Mouse (Mus musculus) forebrain, embryonic 12.5 days (tissue): Measurements from ENCODE around the gene Pias1. TPM values are rescaled to one million over a fixed set of nuclear protein-coding genes. Genes with fewer than 3 reads are reported as not detected.

Experiments
- ATAC-seq: fragments of 200-750 bp; cut with Nextera tagmentation; 2 replicates; pipeline ENCODE4 v1.8.0; 2017; ENCODE audit warnings: moderate TSS enrichment; ENCODE audit not compliant: low FRiP score
- H3K27ac ChIP-seq: fragments of 300-500 bp; sonication (generic); 2 replicates; pipeline ENCODE4 v1.5.1; 2016; ENCODE audit warnings: mild to moderate bottlenecking
- H3K27me3 ChIP-seq: fragments of 300-500 bp; sonication (generic); 2 replicates; pipeline ENCODE4 v1.6.1; 2016; ENCODE audit warnings: mild to moderate bottlenecking
- H3K36me3 ChIP-seq: fragments of 300-500 bp; sonication (generic); replicated peaks from 2 replicates; pipeline ENCODE4 v1.6.1; 2016; ENCODE audit warnings: mild to moderate bottlenecking
- H3K4me1 ChIP-seq: fragments of 300-500 bp; sonication (generic); 2 replicates; pipeline ENCODE4 v1.6.1; 2016
- H3K4me2 ChIP-seq: fragments of 300-500 bp; sonication (generic); 2 replicates; pipeline ENCODE4 v1.6.1; 2016; ENCODE audit warnings: mild to moderate bottlenecking, moderate library complexity
- H3K4me3 ChIP-seq: fragments of 300-500 bp; sonication (generic); replicated peaks from 2 replicates; pipeline ENCODE4 v1.5.1; 2016; ENCODE audit warnings: mild to moderate bottlenecking
- H3K9ac ChIP-seq: fragments of 300-500 bp; sonication (generic); 2 replicates; pipeline ENCODE4 v1.6.1; 2016; ENCODE audit warnings: mild to moderate bottlenecking
- H3K9me3 ChIP-seq: fragments of 300-500 bp; sonication (generic); 2 replicates; pipeline ENCODE4 v1.6.1; 2016
- WGBS: fragments of 180-500 bp; shearing (Covaris S2); methylation state at CpG from one replicate; pipeline ENCODE4 v1.1.7; 2016; 5-methylcytosine and 5-hydroxymethylcytosine counted together
- polyA plus RNA-seq: library from polyadenylated mRNA; unstranded; fragments of >200 nt; fragmentation: Nextera tagmentation; extraction: Ambion mirVana; gene quantifications from 2 replicates; pipeline ENCODE4 v1.2.1, GENCODE M21; 2016

Pias1 gene
- polyA plus RNA-seq, 1 experiment from 2014 or later = 63.2 TPM

- Histone ChIP-seq H3K4me1 (peaks cover 24% of the 10 kb centered on the region), H3K27ac (peak overlapping the region; percentile 98), H3K27me3 (0 out of 2 replicates have a peak, but pooled peaks cover 5% of the 10 kb centered on the region), H3K9ac (peak overlapping the region; percentile 88), H3K4me2 (peak overlapping the region; percentile 90), H3K9me3 (no peaks in the 10 kb centered on the region), H3K4me3 (peak overlapping the region; percentile 93), H3K36me3 (no peaks in the 10 kb centered on the region)
- 2% methylated on average over 17 of the region's 17 CpGs for WGBS
- 0 out of 2 replicates have a peak, but pooled peaks have one; percentile 9 for ATAC-seq
Measured at GRCm38 (mm10) chr9:62979461-62980161, 8.1 kb downstream of the Pias1 start.

GRCm38 (mm10) chr9:62977152-62977551, 10.6 kb downstream of the Pias1 start:
- WGBS = 70% methylated on average over 4 of the region's 4 CpGs
- peaks cover 24% of the 10 kb centered on the region for H3K4me1 ChIP-seq

GRCm38 (mm10) chr9:62975830-62976229, 11.9 kb downstream of the Pias1 start:
- Histone ChIP-seq H3K9ac (no peak overlapping the region), H3K9me3 (no peaks in the 10 kb centered on the region), H3K27me3 (no peaks in the 10 kb centered on the region), H3K27ac (no peak overlapping the region), H3K4me1 (peaks cover 22% of the 10 kb centered on the region), H3K36me3 (no peaks in the 10 kb centered on the region), H3K4me2 (no peak overlapping the region), H3K4me3 (no peak overlapping the region)
- ATAC-seq = no peak
- WGBS = 3% methylated on average over 2 of the region's 2 CpGs

More at GRCm38 (mm10) chr9:62977152-62977551, 10.6 kb downstream of the Pias1 start:
- no peak overlapping the region for H3K4me2 ChIP-seq
- ATAC-seq = no peak
- no peaks in the 10 kb centered on the region for H3K9me3 ChIP-seq
- no peak overlapping the region for H3K4me3 ChIP-seq
- 0 out of 2 replicates have a peak, but pooled peaks cover 2% of the 10 kb centered on the region for H3K27me3 ChIP-seq
- no peak overlapping the region for H3K9ac ChIP-seq
- H3K36me3 ChIP-seq = no peaks in the 10 kb centered on the region
- H3K27ac ChIP-seq = no peak overlapping the region

- WGBS = 100% methylated on average over 2 of the region's 2 CpGs
- H3K27me3 ChIP-seq = no peaks in the 10 kb centered on the region
- no peaks in the 10 kb centered on the region for H3K36me3 ChIP-seq
- no peak overlapping the region for H3K27ac ChIP-seq
- ATAC-seq = no peak
- no peaks in the 10 kb centered on the region for H3K9me3 ChIP-seq
- peaks cover 19% of the 10 kb centered on the region for H3K4me1 ChIP-seq
- H3K9ac ChIP-seq = no peak overlapping the region
- no peak overlapping the region for H3K4me2 ChIP-seq
- no peak overlapping the region for H3K4me3 ChIP-seq
Measured at GRCm38 (mm10) chr9:62974439-62974838, 13.3 kb downstream of the Pias1 start.

GRCm38 (mm10) chr9:62972073-62972745, 15.5 kb downstream of the Pias1 start:
- no peak for ATAC-seq
- H3K4me3 ChIP-seq = no peak overlapping the region
- H3K9me3 ChIP-seq = no peaks in the 10 kb centered on the region
- no peak overlapping the region for H3K4me2 ChIP-seq
- 50% methylated on average over 10 of the region's 10 CpGs for WGBS
- peaks cover 16% of the 10 kb centered on the region for H3K4me1 ChIP-seq
- no peaks in the 10 kb centered on the region for H3K27me3 ChIP-seq
- H3K27ac ChIP-seq = no peak overlapping the region
- H3K36me3 ChIP-seq = no peaks in the 10 kb centered on the region
- H3K9ac ChIP-seq = no peak overlapping the region

- H3K36me3 ChIP-seq = no peaks in the 10 kb centered on the region
- no peak overlapping the region for H3K4me3 ChIP-seq
- H3K27me3 ChIP-seq = no peaks in the 10 kb centered on the region
- H3K4me2 ChIP-seq = no peak overlapping the region
- H3K4me1 ChIP-seq = peaks cover 4% of the 10 kb centered on the region; the same call in 1 of the 2 replicates
- H3K27ac ChIP-seq = no peak overlapping the region
- no peak overlapping the region for H3K9ac ChIP-seq
- no peak for ATAC-seq
- H3K9me3 ChIP-seq = no peaks in the 10 kb centered on the region
Measured at GRCm38 (mm10) chr9:62970345-62970744, 17.4 kb downstream of the Pias1 start.

- Histone ChIP-seq H3K4me2 (no peak overlapping the region), H3K9ac (no peak overlapping the region), H3K36me3 (no peaks in the 10 kb centered on the region), H3K4me1 (peaks cover 4% of the 10 kb centered on the region; the same call in 1 of the 2 replicates), H3K9me3 (no peaks in the 10 kb centered on the region), H3K4me3 (no peak overlapping the region), H3K27ac (no peak overlapping the region), H3K27me3 (no peaks in the 10 kb centered on the region)
- ATAC-seq = no peak
- 94% methylated on average over 3 of the region's 3 CpGs for WGBS
Measured at GRCm38 (mm10) chr9:62966018-62966417, 21.7 kb downstream of the Pias1 start.

- Histone ChIP-seq H3K4me3 (no peak overlapping the region), H3K36me3 (peaks cover 12% of the 10 kb centered on the region), H3K27ac (no peak overlapping the region), H3K9me3 (no peaks in the 10 kb centered on the region), H3K27me3 (no peaks in the 10 kb centered on the region), H3K9ac (no peak overlapping the region), H3K4me2 (no peak overlapping the region), H3K4me1 (no peaks in the 10 kb centered on the region)
- no peak for ATAC-seq
Measured at GRCm38 (mm10) chr9:62952713-62953112, 35.0 kb downstream of the Pias1 start.

- H3K4me2 ChIP-seq = no peak overlapping the region
- H3K4me1 ChIP-seq = no peaks in the 10 kb centered on the region
- 91% methylated on average over 6 of the region's 6 CpGs for WGBS
- ATAC-seq = no peak
- no peak overlapping the region for H3K4me3 ChIP-seq
- no peak overlapping the region for H3K27ac ChIP-seq
- no peaks in the 10 kb centered on the region for H3K27me3 ChIP-seq
- 0 out of 2 replicates have a peak, but pooled peaks cover 10% of the 10 kb centered on the region for H3K36me3 ChIP-seq
- H3K9ac ChIP-seq = no peak overlapping the region
- H3K9me3 ChIP-seq = no peaks in the 10 kb centered on the region
Measured at GRCm38 (mm10) chr9:62945346-62945745, 42.4 kb downstream of the Pias1 start.

- Histone ChIP-seq H3K4me2 (no peak overlapping the region), H3K4me1 (no peaks in the 10 kb centered on the region), H3K36me3 (0 out of 2 replicates have a peak, but pooled peaks cover 9% of the 10 kb centered on the region), H3K27ac (no peak overlapping the region), H3K9ac (no peak overlapping the region), H3K4me3 (no peak overlapping the region), H3K9me3 (no peaks in the 10 kb centered on the region), H3K27me3 (no peaks in the 10 kb centered on the region)
- WGBS = 95% methylated on average over 1 of the region's 1 CpGs
- ATAC-seq = no peak
Measured at GRCm38 (mm10) chr9:62944063-62944462, 43.7 kb downstream of the Pias1 start.

GRCm38 (mm10) chr9:62940966-62941365, 46.8 kb downstream of the Pias1 start:
- H3K9ac ChIP-seq = no peak overlapping the region
- 80% methylated on average over 3 of the region's 3 CpGs for WGBS
- H3K27me3 ChIP-seq = no peaks in the 10 kb centered on the region
- no peaks in the 10 kb centered on the region for H3K36me3 ChIP-seq
- H3K4me1 ChIP-seq = peaks cover 6% of the 10 kb centered on the region
- no peak overlapping the region for H3K4me2 ChIP-seq
- no peaks in the 10 kb centered on the region for H3K9me3 ChIP-seq
- no peak overlapping the region for H3K27ac ChIP-seq
- no peak for ATAC-seq
- no peak overlapping the region for H3K4me3 ChIP-seq

GRCm38 (mm10) chr9:62935854-62936253, 51.9 kb downstream of the Pias1 start:
- H3K4me1 ChIP-seq = peaks cover 7% of the 10 kb centered on the region
- H3K27me3 ChIP-seq = no peaks in the 10 kb centered on the region
- H3K9ac ChIP-seq = no peak overlapping the region
- no peaks in the 10 kb centered on the region for H3K36me3 ChIP-seq
- no peak overlapping the region for H3K4me3 ChIP-seq
- no peak for ATAC-seq
- no peak overlapping the region for H3K27ac ChIP-seq
- no peak overlapping the region for H3K4me2 ChIP-seq
- 84% methylated on average over 5 of the region's 5 CpGs for whole genome bisulfite sequencing
- no peaks in the 10 kb centered on the region for H3K9me3 ChIP-seq
